8 mouse cellular contexts compared by ENCODE assay signal in the genomic region with DNA sequence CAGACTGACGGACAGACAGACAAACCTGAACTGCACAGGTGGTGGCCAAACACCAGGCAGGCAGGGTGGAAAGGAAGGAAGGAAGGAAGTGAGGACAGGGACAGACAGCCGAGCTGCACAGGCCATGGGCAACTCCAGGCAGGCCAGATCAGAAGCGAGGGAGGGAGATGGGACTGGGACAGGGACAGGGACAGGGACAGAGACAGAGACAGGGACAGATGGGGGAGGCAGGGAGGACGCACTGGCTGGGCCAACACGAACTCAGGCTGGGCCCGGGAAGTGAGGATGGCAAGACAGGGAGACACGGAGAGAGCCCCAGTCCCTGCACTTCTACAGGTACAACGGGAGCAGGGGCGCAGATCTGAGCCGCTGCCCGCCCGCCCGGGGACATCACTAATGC.
DNase-seq lines count a peak whose midpoint lies in the region; ATAC-seq and TF ChIP-seq lines count a peak whose summit lies in the region.

No protein-coding gene starts in this region.

- intact Hi-C loops in left cerebral cortex, adult 2 months (cut with DNase I): loop anchor here (2.0 to 10.0 kb wide), 5 partner anchors 89 to 528 kb away; a partner anchor contains a TSS

- peak overlapping the region; percentile 52; the same call in 1 of the 2 replicates for H3K27ac ChIP-seq in left cerebral cortex, adult 2 months
- H3K27ac ChIP-seq in midbrain, embryonic 16.5 days (ENCODE audit: low read length): no peak overlapping the region

- H3K36me3 ChIP-seq in midbrain, embryonic 16.5 days (ENCODE audit: control insufficient read depth, insufficient read depth, low read length): no peaks in the 10 kb centered on the region

- H3K9me3 ChIP-seq in midbrain, embryonic 16.5 days (replicated peaks; ENCODE audit: control insufficient read depth, low read length, poor library complexity, severe bottlenecking): no peaks in the 10 kb centered on the region

- H3K27me3 ChIP-seq in midbrain, embryonic 16.5 days (ENCODE audit: control insufficient read depth, insufficient read depth, low read depth, low read length): no peaks in the 10 kb centered on the region

- H3K9ac ChIP-seq in midbrain, embryonic 16.5 days (ENCODE audit: low read depth, low read length): peak overlapping the region; percentile 34; the same call in 1 of the 2 replicates

- no peaks in the 10 kb centered on the region for H3K4me1 ChIP-seq in midbrain, embryonic 16.5 days (ENCODE audit: control insufficient read depth, insufficient read depth, low read length)

- ATAC-seq in midbrain, embryonic 16.5 days: 0 out of 2 replicates have a peak, but pooled peaks have one; percentile 0

- DNase-seq in left cerebral cortex, adult 2 months (ENCODE audit: extremely low spot score in 1 of 2, low spot score in 2 of 2): peak; percentile 7 to 11
- DNase-seq in left cerebral cortex, adult 18-20 months (ENCODE audit: low spot score in 2 of 2): no peak
- peak; percentile 32 to 35 for DNase-seq in cerebellum, postnatal 10 days
- peak; percentile 4 for DNase-seq in gastrocnemius, postnatal 25 days
- DNase-seq in layer of hippocampus, adult 8-10 months (ENCODE audit: low spot score in 2 of 2): peak; percentile 2 to 9
- DNase-seq in yolk sac, embryonic 10.5 days (ENCODE audit: low spot score): peak; percentile 6
- DNase-seq in urinary bladder, adult 2 months (ENCODE audit: low spot score): no peak

- no peak for TF ChIP-seq CTCF in left cerebral cortex, adult 2 months (IDR thresholded peaks at IDR 0.05)

- 89% methylated on average over 10 of the region's 13 CpGs for WGBS in midbrain, embryonic 16.5 days

- H3K4me2 ChIP-seq in midbrain, embryonic 16.5 days (ENCODE audit: low read length): peak overlapping the region; percentile 42

- H3K4me3 ChIP-seq in left cerebral cortex, adult 2 months: peak overlapping the region; percentile 39
- peak overlapping the region; percentile 20 for H3K4me3 ChIP-seq in midbrain, embryonic 16.5 days (ENCODE audit: low read depth, low read length)

Comparison
In these comparisons a context has a peak if more than half of its experiments do, and no peak if none do; other contexts are left out.
1. DNase-seq: peak in left cerebral cortex, adult 2 months (2 of 2), cerebellum, postnatal 10 days (2 of 2), gastrocnemius, postnatal 25 days (single experiment), layer of hippocampus, adult 8-10 months (2 of 2) and yolk sac, embryonic 10.5 days (single experiment); none in left cerebral cortex, adult 18-20 months (0 of 2) and urinary bladder, adult 2 months (single experiment).